11 mouse cellular contexts compared by ENCODE assay signal in genomic region chr14:93888346-93888745, GRCm38 (mm10). TPM values are rescaled to one million over a fixed set of nuclear protein-coding genes. Genes with fewer than 3 reads are reported as not detected.
DNase-seq lines count a peak whose midpoint lies in the region; ATAC-seq and TF ChIP-seq lines count a peak whose summit lies in the region.
"Had no signal": no experiment of that assay in that cellular context is flagged by ENCODE, and none has a peak within 500 bp of the region (broad histone marks: within the 10 kb centered on the region; RNA-seq: fewer than 3 reads in every experiment).

No protein-coding gene starts in this region.

- DNase-seq in kidney, adult 18-20 months: no peak
- DNase-seq in embryonic facial prominence, embryonic 11.5 days (ENCODE audit: low spot score): no peak
- DNase-seq in hindbrain, embryonic 11.5 days (ENCODE audit: low spot score): no peak
- no peak for DNase-seq in left cerebral cortex, postnatal 25 days (ENCODE audit: low spot score in 2 of 2)
- DNase-seq in lung, postnatal 0 days (ENCODE audit: low spot score): no peak
- DNase-seq: heart, postnatal 36 days had no signal

- peak overlapping the region; percentile 57; the same call in 1 of the 2 replicates for H3K4me3 ChIP-seq in kidney, embryonic 15.5 days (replicated peaks)
- peak overlapping the region; percentile 21; the same call in 1 of the 2 replicates for H3K4me3 ChIP-seq in embryonic facial prominence, embryonic 11.5 days (ENCODE audit: low read depth, low read length)
- peak overlapping the region; percentile 45 for H3K4me3 ChIP-seq in hindbrain, embryonic 11.5 days (ENCODE audit: low read depth, low read length)
- H3K4me3 ChIP-seq in neural tube, embryonic 12.5 days: peak overlapping the region; percentile 55
- no peak overlapping the region for H3K4me3 ChIP-seq in lung, postnatal 0 days (ENCODE audit: low read depth, low read length)
- H3K4me3 ChIP-seq: liver, embryonic 15.5 days had no signal

- TF ChIP-seq EP300 in lung, postnatal 0 days (IDR thresholded peaks at IDR 0.05): no peak

- no peak for ATAC-seq in kidney, embryonic 15.5 days (replicated peaks; ENCODE audit: low FRiP score)
- no peak for ATAC-seq in embryonic facial prominence, embryonic 11.5 days (replicated peaks; ENCODE audit: insufficient number of reproducible peaks, low FRiP score, low TSS enrichment, low read depth)
- no peak for ATAC-seq in hindbrain, embryonic 11.5 days (ENCODE audit: low FRiP score)
- no peak for ATAC-seq in neural tube, embryonic 12.5 days (ENCODE audit: low FRiP score, low read depth)
- ATAC-seq in lung, postnatal 0 days: no peak
- no peak for ATAC-seq in CD4-positive, CD25-positive, alpha-beta regulatory T cell, adult 4 months

- WGBS in kidney, embryonic 15.5 days: 78% methylated on average over 5 of the region's 5 CpGs
- WGBS in embryonic facial prominence, embryonic 11.5 days: 82% methylated on average over 5 of the region's 5 CpGs
- 88% methylated on average over 5 of the region's 5 CpGs for WGBS in hindbrain, embryonic 11.5 days
- 85% methylated on average over 5 of the region's 5 CpGs for whole genome bisulfite sequencing in neural tube, embryonic 12.5 days
- WGBS in lung, postnatal 0 days: 71% methylated on average over 5 of the region's 5 CpGs

- no peak for TF ChIP-seq CTCF in lung, postnatal 0 days (IDR thresholded peaks at IDR 0.05)

- H3K27ac ChIP-seq in kidney, embryonic 15.5 days: no peak overlapping the region
- H3K27ac ChIP-seq in embryonic facial prominence, embryonic 11.5 days (replicated peaks; ENCODE audit: low read depth, low read length): no peak overlapping the region
- no peak overlapping the region for H3K27ac ChIP-seq in hindbrain, embryonic 11.5 days (ENCODE audit: low read depth, low read length)
- H3K27ac ChIP-seq in neural tube, embryonic 12.5 days: no peak overlapping the region
- H3K27ac ChIP-seq in lung, postnatal 0 days (ENCODE audit: low read length): no peak overlapping the region
- H3K27ac ChIP-seq: liver, embryonic 15.5 days had no signal

- no peaks in the 10 kb centered on the region for H3K36me3 ChIP-seq in kidney, embryonic 15.5 days
- no peaks in the 10 kb centered on the region for H3K36me3 ChIP-seq in embryonic facial prominence, embryonic 11.5 days (replicated peaks; ENCODE audit: control insufficient read depth, insufficient read depth, low read depth, low read length)
- H3K36me3 ChIP-seq in hindbrain, embryonic 11.5 days (ENCODE audit: control insufficient read depth, insufficient read depth, low read length): no peaks in the 10 kb centered on the region
- peaks cover 9% of the 10 kb centered on the region; the same call in 1 of the 2 replicates for H3K36me3 ChIP-seq in neural tube, embryonic 12.5 days
- no peaks in the 10 kb centered on the region for H3K36me3 ChIP-seq in lung, postnatal 0 days (ENCODE audit: insufficient read depth, low read length)
- H3K36me3 ChIP-seq: liver, embryonic 15.5 days had no signal

- intact Hi-C loops in left cerebral cortex, postnatal 25 days (cut with DNase I): loop anchor here (5.0 to 10.0 kb wide), 4 partner anchors 176 to 824 kb away; no protein-coding TSS in a partner anchor

- H3K9ac ChIP-seq in kidney, embryonic 15.5 days: no peak overlapping the region
- no peak overlapping the region for H3K9ac ChIP-seq in embryonic facial prominence, embryonic 11.5 days (replicated peaks; ENCODE audit: low read length)
- no peak overlapping the region for H3K9ac ChIP-seq in hindbrain, embryonic 11.5 days (ENCODE audit: low read depth, low read length)
- H3K9ac ChIP-seq in neural tube, embryonic 12.5 days: no peak overlapping the region
- no peak overlapping the region for H3K9ac ChIP-seq in lung, postnatal 0 days (replicated peaks; ENCODE audit: low read depth)
- H3K9ac ChIP-seq: liver, embryonic 15.5 days had no signal

- H3K4me2 ChIP-seq in kidney, embryonic 15.5 days: peak overlapping the region; percentile 86
- no peak overlapping the region; the same call in 1 of the 2 replicates for H3K4me2 ChIP-seq in embryonic facial prominence, embryonic 11.5 days (ENCODE audit: low read depth, low read length)
- H3K4me2 ChIP-seq in hindbrain, embryonic 11.5 days (replicated peaks; ENCODE audit: low read depth, low read length): peak overlapping the region; percentile 87; the same call in 1 of the 2 replicates
- peak overlapping the region; percentile 85 for H3K4me2 ChIP-seq in neural tube, embryonic 12.5 days (replicated peaks)
- H3K4me2 ChIP-seq in lung, postnatal 0 days (replicated peaks; ENCODE audit: low read depth, low read length): no peak overlapping the region
- H3K4me2 ChIP-seq: liver, embryonic 15.5 days had no signal

- peaks cover 12% of the 10 kb centered on the region for H3K4me1 ChIP-seq in kidney, embryonic 15.5 days
- H3K4me1 ChIP-seq in embryonic facial prominence, embryonic 11.5 days (ENCODE audit: control insufficient read depth, insufficient read depth, low read length): no peaks in the 10 kb centered on the region
- H3K4me1 ChIP-seq in hindbrain, embryonic 11.5 days (replicated peaks; ENCODE audit: control insufficient read depth, insufficient read depth, low read length): no peaks in the 10 kb centered on the region
- peaks cover 5% of the 10 kb centered on the region for H3K4me1 ChIP-seq in neural tube, embryonic 12.5 days
- peaks cover 8% of the 10 kb centered on the region; the same call in 1 of the 2 replicates for H3K4me1 ChIP-seq in lung, postnatal 0 days (ENCODE audit: insufficient read depth, low read depth, low read length)
- H3K4me1 ChIP-seq: liver, embryonic 15.5 days had no signal

- peaks cover 32% of the 10 kb centered on the region for H3K27me3 ChIP-seq in kidney, embryonic 15.5 days
- no peaks in the 10 kb centered on the region for H3K27me3 ChIP-seq in embryonic facial prominence, embryonic 11.5 days (ENCODE audit: control insufficient read depth, insufficient read depth, low read length)
- H3K27me3 ChIP-seq in hindbrain, embryonic 11.5 days (ENCODE audit: control insufficient read depth, insufficient read depth, low read length): no peaks in the 10 kb centered on the region
- no peaks in the 10 kb centered on the region for H3K27me3 ChIP-seq in neural tube, embryonic 12.5 days (replicated peaks)
- no peaks in the 10 kb centered on the region for H3K27me3 ChIP-seq in lung, postnatal 0 days (replicated peaks; ENCODE audit: insufficient read depth, low read length)

- no peaks in the 10 kb centered on the region for H3K9me3 ChIP-seq in kidney, embryonic 15.5 days (replicated peaks)
- H3K9me3 ChIP-seq in embryonic facial prominence, embryonic 11.5 days (replicated peaks; ENCODE audit: control insufficient read depth, low read length): no peaks in the 10 kb centered on the region
- no peaks in the 10 kb centered on the region for H3K9me3 ChIP-seq in hindbrain, embryonic 11.5 days (ENCODE audit: control insufficient read depth, low read length)
- H3K9me3 ChIP-seq in neural tube, embryonic 12.5 days: no peaks in the 10 kb centered on the region
- H3K9me3 ChIP-seq in lung, postnatal 0 days (ENCODE audit: low read length): no peaks in the 10 kb centered on the region
- H3K9me3 ChIP-seq: liver, embryonic 15.5 days had no signal

RNA-seq across cellular contexts. Expression of gene Pcdh9, which starts 2.1 kb away (rescaled TPM):
- polyA plus RNA-seq in kidney, embryonic 15.5 days (2015; fragmentation: Nextera tagmentation; extraction: Ambion mirVana): 18.0 and 19.3 TPM in 2 replicates
- 26.7 and 27.5 TPM in 2 replicates for polyA plus RNA-seq in embryonic facial prominence, embryonic 11.5 days (2014; fragmentation: Nextera tagmentation; extraction: Ambion mirVana)
- polyA plus RNA-seq in hindbrain, embryonic 11.5 days (2014; fragmentation: Nextera tagmentation; extraction: Ambion mirVana): 41.3 and 50.9 TPM in 2 replicates
- polyA plus RNA-seq in neural tube, embryonic 12.5 days (2016; fragmentation: Nextera tagmentation; extraction: Ambion mirVana): 76.6 and 86.2 TPM in 2 replicates
- 100 to 1,000 TPM; 184 to 204 TPM for total RNA-seq in left cerebral cortex, postnatal 25 days (2021)
- 1.4 and 1.8 TPM in 2 replicates for polyA plus RNA-seq in lung, postnatal 0 days (2015; fragmentation: Nextera tagmentation; extraction: Ambion mirVana)
- polyA plus RNA-seq in CD4-positive, CD25-positive, alpha-beta regulatory T cell, adult 4 months (2017; shearing (Covaris generic)): not detected
- total RNA-seq: neutrophil, adult 5-6 weeks had no signal

Comparison
In these comparisons a context has a peak if more than half of its experiments do, and no peak if none do; other contexts are left out.
1. H3K4me2 ChIP-seq: peak in kidney, embryonic 15.5 days (single experiment), hindbrain, embryonic 11.5 days (single experiment) and neural tube, embryonic 12.5 days (single experiment); none in embryonic facial prominence, embryonic 11.5 days (single experiment) and lung, postnatal 0 days (single experiment).